Mouse (Mus musculus) forebrain, embryonic 16.5 days (tissue): ENCODE measurements around the gene Sirt4. TPM values are rescaled to one million over a fixed set of nuclear protein-coding genes. Genes with fewer than 3 reads are reported as not detected.

ENCODE experiments used
- ATAC-seq: fragments of 200-750 bp; cut with Nextera tagmentation; 2 replicates; pipeline ENCODE4 v1.8.0; 2017; ENCODE audit warnings: mild to moderate bottlenecking, moderate library complexity
- H3K27ac ChIP-seq: fragments of 300-500 bp; sonication (generic); 2 replicates; pipeline ENCODE4 v1.5.1; 2014; ENCODE audit warnings: low read length, control low read depth
- H3K27me3 ChIP-seq: fragments of 300-500 bp; sonication (generic); replicated peaks from 2 replicates; pipeline ENCODE4 v1.6.1; 2014; ENCODE audit warnings: low read length; ENCODE audit not compliant: control insufficient read depth, insufficient read depth
- H3K36me3 ChIP-seq: fragments of 300-500 bp; sonication (generic); 2 replicates; pipeline ENCODE4 v1.6.1; 2014; ENCODE audit not compliant: control insufficient read depth, insufficient read depth
- H3K4me1 ChIP-seq: fragments of 300-500 bp; sonication (generic); replicated peaks from 2 replicates; pipeline ENCODE4 v1.6.1; 2014; ENCODE audit warnings: low read length; ENCODE audit not compliant: control insufficient read depth, insufficient read depth
- H3K4me2 ChIP-seq: fragments of 300-500 bp; sonication (generic); 2 replicates; pipeline ENCODE4 v1.6.1; 2014; ENCODE audit warnings: mild to moderate bottlenecking, low read length, control low read depth
- H3K4me3 ChIP-seq: fragments of 300-500 bp; sonication (generic); replicated peaks from 2 replicates; pipeline ENCODE4 v1.5.1; 2014; ENCODE audit warnings: mild to moderate bottlenecking, low read length, control low read depth
- H3K9ac ChIP-seq: fragments of 300-500 bp; sonication (generic); replicated peaks from 2 replicates; pipeline ENCODE4 v1.6.1; 2014; ENCODE audit warnings: low read depth, low read length, control low read depth
- H3K9me3 ChIP-seq: fragments of 300-500 bp; sonication (generic); 2 replicates; pipeline ENCODE4 v1.6.1; 2016; ENCODE audit warnings: low read length; ENCODE audit not compliant: control insufficient read depth
- WGBS: fragments of 180-500 bp; shearing (Covaris S2); extraction: QIAGEN DNeasy Blood & Tissue Kit; methylation state at CpG from one replicate; pipeline ENCODE4 v1.1.7; 2014; 5-methylcytosine and 5-hydroxymethylcytosine counted together
- polyA plus RNA-seq: library from polyadenylated mRNA; unstranded; fragments of >200 nt; fragmentation: Nextera tagmentation; extraction: Ambion mirVana; gene quantifications from 2 replicates; pipeline ENCODE4 v1.2.1, GENCODE M21; 2015

Gene Sirt4
- polyA plus RNA-seq, 1 experiment from 2014 or later: 37.6 TPM

DNA sequence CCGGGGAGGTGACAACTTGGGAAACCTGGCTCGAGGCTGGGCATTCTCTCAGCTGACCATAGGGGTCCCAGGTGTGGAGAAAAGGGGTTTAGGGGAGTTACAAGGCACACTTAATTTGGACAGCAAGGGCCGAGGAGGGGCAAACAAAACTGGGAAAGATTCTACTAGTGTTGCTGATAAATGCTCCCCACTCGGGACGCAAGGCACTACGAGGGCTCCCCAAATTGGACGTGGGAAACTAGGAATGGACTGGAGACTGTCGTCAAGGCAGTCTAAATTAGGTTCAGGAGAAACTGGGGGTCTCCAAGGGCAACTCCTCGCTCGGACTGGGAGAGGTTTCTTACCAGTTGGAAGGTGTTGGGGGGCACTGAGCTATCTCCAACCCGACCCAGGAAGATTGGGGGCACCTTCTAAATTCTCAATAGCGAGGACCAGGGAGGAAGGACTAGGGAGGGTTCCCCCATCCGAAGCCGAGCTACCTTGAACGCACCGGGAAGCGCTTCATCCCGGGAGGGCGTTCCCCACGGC lies 55.6 kb downstream of the Sirt4 start:
- Histone ChIP-seq H3K9ac (peak overlapping the region; percentile 100), H3K9me3 (no peaks in the 10 kb centered on the region), H3K36me3 (peaks cover 2% of the 10 kb centered on the region; the same call in 1 of the 2 replicates), H3K4me3 (peak overlapping the region; percentile 97), H3K27ac (peak overlapping the region; percentile 93), H3K27me3 (no peaks in the 10 kb centered on the region), H3K4me1 (peaks cover 48% of the 10 kb centered on the region), H3K4me2 (peak overlapping the region; percentile 92)
- under 1% methylated on average over 20 of the region's 20 CpGs for WGBS
- ATAC-seq: no peak

Other genes with a start within 250 kb of the Sirt4 start
- 85.3 and 101 TPM in 2 replicates for gene Pop5, start 248.9 kb downstream of the Sirt4 start, polyA plus RNA-seq
- 168 and 176 TPM in 2 replicates for gene Rnf10, start 211.8 kb downstream of the Sirt4 start, polyA plus RNA-seq
- gene Coq5, start 205.1 kb downstream of the Sirt4 start, polyA plus RNA-seq: 62.9 and 64.3 TPM in 2 replicates
- gene Dynll1, start 183.7 kb downstream of the Sirt4 start, polyA plus RNA-seq: 1,337 and 1,455 TPM in 2 replicates
- 165 and 183 TPM in 2 replicates for gene Srsf9, start 157.5 kb downstream of the Sirt4 start, polyA plus RNA-seq
- gene Gatc, start 143.5 kb downstream of the Sirt4 start, polyA plus RNA-seq: 35.9 and 40.7 TPM in 2 replicates
- gene Triap1, start 143.5 kb downstream of the Sirt4 start, polyA plus RNA-seq: 59.9 and 62.3 TPM in 2 replicates
- 864 and 925 TPM in 2 replicates for gene Cox6a1, start 135.7 kb downstream of the Sirt4 start, polyA plus RNA-seq
- gene Msi1, start 55.1 kb downstream of the Sirt4 start, polyA plus RNA-seq: 53.9 and 62.2 TPM in 2 replicates
- not detected in 2 replicates for gene Pla2g1b, start 18.5 kb downstream of the Sirt4 start, polyA plus RNA-seq
- 20.6 and 22.5 TPM in 2 replicates for gene Pxn, start 22.0 kb upstream of the Sirt4 start, polyA plus RNA-seq
- gene Rplp0, start 74.7 kb upstream of the Sirt4 start, polyA plus RNA-seq: 944 and 986 TPM in 2 replicates
- gene Gcn1l1, start 80.5 kb upstream of the Sirt4 start, polyA plus RNA-seq: 44.7 and 53.6 TPM in 2 replicates
- 18.0 and 18.8 TPM in 2 replicates for gene Rab35, start 147.2 kb upstream of the Sirt4 start, polyA plus RNA-seq
- gene Bicdl1, start 246.9 kb upstream of the Sirt4 start, polyA plus RNA-seq: 21.1 and 28.6 TPM in 2 replicates